7 mouse cellular contexts compared by ENCODE assay signal in genomic region chr7:142334246-142334645, GRCm38 (mm10). TPM values are rescaled to one million over a fixed set of nuclear protein-coding genes. Genes with fewer than 3 reads are reported as not detected.
DNase-seq lines count a peak whose midpoint lies in the region; ATAC-seq and TF ChIP-seq lines count a peak whose summit lies in the region.

No protein-coding gene starts in this region.

- H3K9ac ChIP-seq in embryonic facial prominence, embryonic 11.5 days (replicated peaks; ENCODE audit: low read length), result peak overlapping the region; percentile 22; the same call in 1 of the 2 replicates
- no peak overlapping the region for H3K9ac ChIP-seq in limb, embryonic 14.5 days (ENCODE audit: low read depth, low read length, severe bottlenecking)

- DNase-seq in adrenal gland, postnatal 14 days, result peak; percentile 93
- peak; percentile 97 for DNase-seq in embryonic facial prominence, embryonic 11.5 days (ENCODE audit: low spot score)
- DNase-seq in heart, adult 18-20 months, result peak; percentile 81 to 95
- DNase-seq in kidney, adult 9 months, result peak; percentile 86
- peak; percentile 95 for DNase-seq in limb, embryonic 14.5 days (ENCODE audit: low spot score)
- DNase-seq in monocyte, adult 2 months (ENCODE audit: low read depth in 1 of 2, low spot score in 2 of 2), result peak; percentile 23 to 72
- DNase-seq in spleen, postnatal 36 days (ENCODE audit: low spot score in 2 of 2), result peak; percentile 64 to 77

- no peaks in the 10 kb centered on the region for H3K27me3 ChIP-seq in embryonic facial prominence, embryonic 11.5 days (ENCODE audit: control insufficient read depth, insufficient read depth, low read length)
- no peaks in the 10 kb centered on the region for H3K27me3 ChIP-seq in limb, embryonic 14.5 days (ENCODE audit: control insufficient read depth, insufficient read depth, low read length)

- H3K4me2 ChIP-seq in embryonic facial prominence, embryonic 11.5 days (ENCODE audit: low read depth, low read length), result no peak overlapping the region
- H3K4me2 ChIP-seq in limb, embryonic 14.5 days (replicated peaks; ENCODE audit: low read depth, low read length, severe bottlenecking), result no peak overlapping the region

- WGBS in embryonic facial prominence, embryonic 11.5 days, result 4% methylated on average over 3 of the region's 3 CpGs
- WGBS in limb, embryonic 14.5 days, result 2% methylated on average over 3 of the region's 3 CpGs

- no peaks in the 10 kb centered on the region; the same call in 1 of the 2 replicates for H3K4me1 ChIP-seq in embryonic facial prominence, embryonic 11.5 days (ENCODE audit: control insufficient read depth, insufficient read depth, low read length)
- no peaks in the 10 kb centered on the region for H3K4me1 ChIP-seq in limb, embryonic 14.5 days (ENCODE audit: control insufficient read depth, insufficient read depth, low read length)

- no peaks in the 10 kb centered on the region for H3K36me3 ChIP-seq in embryonic facial prominence, embryonic 11.5 days (replicated peaks; ENCODE audit: control insufficient read depth, insufficient read depth, low read depth, low read length)
- no peaks in the 10 kb centered on the region for H3K36me3 ChIP-seq in limb, embryonic 14.5 days (ENCODE audit: control insufficient read depth, insufficient read depth, low read length)

- peak; percentile 70 for ATAC-seq in embryonic facial prominence, embryonic 11.5 days (replicated peaks; ENCODE audit: insufficient number of reproducible peaks, low FRiP score, low TSS enrichment, low read depth)
- ATAC-seq in limb, embryonic 14.5 days (ENCODE audit: low FRiP score, low read depth), result peak; percentile 79

- no peak overlapping the region for H3K27ac ChIP-seq in embryonic facial prominence, embryonic 11.5 days (replicated peaks; ENCODE audit: low read depth, low read length)
- H3K27ac ChIP-seq in limb, embryonic 14.5 days (replicated peaks; ENCODE audit: low read depth, low read length), result no peak overlapping the region

- no peak for TF ChIP-seq POLR2A in limb, embryonic 14.5 days (IDR thresholded peaks at IDR 0.05; ENCODE audit: borderline replicate concordance, extremely low read depth, insufficient read depth, insufficient read length)

- no peak overlapping the region for H3K4me3 ChIP-seq in embryonic facial prominence, embryonic 11.5 days (ENCODE audit: low read depth, low read length)
- no peak overlapping the region for H3K4me3 ChIP-seq in limb, embryonic 14.5 days (replicated peaks; ENCODE audit: low read length)

- no peaks in the 10 kb centered on the region for H3K9me3 ChIP-seq in embryonic facial prominence, embryonic 11.5 days (replicated peaks; ENCODE audit: control insufficient read depth, low read length)
- H3K9me3 ChIP-seq in limb, embryonic 14.5 days (ENCODE audit: control insufficient read depth, low read length), result no peaks in the 10 kb centered on the region

RNA-seq across cellular contexts. Expression of gene Krtap5-4, which starts 30.9 kb away (rescaled TPM):
- total RNA-seq in adrenal gland, postnatal 14 days (2021), result not detected in 2 replicates
- 0.20 TPM in 1 of 2 replicates, not detected in the other for polyA plus RNA-seq in embryonic facial prominence, embryonic 11.5 days (2014; fragmentation: Nextera tagmentation; extraction: Ambion mirVana)
- not detected for total RNA-seq in heart, adult 18-20 months (2021)
- polyA plus RNA-seq in limb, embryonic 14.5 days (2012; rRNA removed), result not detected in 2 replicates
- not detected in 2 replicates for polyA plus RNA-seq in limb, embryonic 14.5 days (2014; fragmentation: Nextera tagmentation; extraction: Ambion mirVana)

RNA-seq across cellular contexts. Expression of gene Krtap5-1, which starts 37.3 kb away (rescaled TPM):
- total RNA-seq in adrenal gland, postnatal 14 days (2021), result not detected in 2 replicates
- polyA plus RNA-seq in embryonic facial prominence, embryonic 11.5 days (2014; fragmentation: Nextera tagmentation; extraction: Ambion mirVana), result not detected in 2 replicates
- total RNA-seq in heart, adult 18-20 months (2021), result not detected
- not detected in 2 replicates for polyA plus RNA-seq in limb, embryonic 14.5 days (2012; rRNA removed)
- not detected in 2 replicates for polyA plus RNA-seq in limb, embryonic 14.5 days (2014; fragmentation: Nextera tagmentation; extraction: Ambion mirVana)

RNA-seq across cellular contexts. Expression of gene Ifitm10, which starts 39.3 kb away (rescaled TPM):
- total RNA-seq in adrenal gland, postnatal 14 days (2021), result 3.8 and 5.1 TPM in 2 replicates
- polyA plus RNA-seq in embryonic facial prominence, embryonic 11.5 days (2014; fragmentation: Nextera tagmentation; extraction: Ambion mirVana), result 0.97 and 1.9 TPM in 2 replicates
- 1 to 10 TPM; 2.0 to 2.2 TPM for total RNA-seq in heart, adult 18-20 months (2021)
- polyA plus RNA-seq in limb, embryonic 14.5 days (2012; rRNA removed), result 2.1 and 2.4 TPM in 2 replicates
- 2.0 and 2.5 TPM in 2 replicates for polyA plus RNA-seq in limb, embryonic 14.5 days (2014; fragmentation: Nextera tagmentation; extraction: Ambion mirVana)

RNA-seq across cellular contexts. Expression of gene Gm49369, which starts 48.2 kb away (rescaled TPM):
- 1.4 TPM in 1 of 2 replicates, not detected in the other for total RNA-seq in adrenal gland, postnatal 14 days (2021)
- polyA plus RNA-seq in embryonic facial prominence, embryonic 11.5 days (2014; fragmentation: Nextera tagmentation; extraction: Ambion mirVana), result 2.0 TPM in 1 of 2 replicates, not detected in the other
- 1 to 10 TPM; 2.1 to 2.2 TPM for total RNA-seq in heart, adult 18-20 months (2021)
- 0.09 TPM in 1 of 2 replicates, not detected in the other for polyA plus RNA-seq in limb, embryonic 14.5 days (2012; rRNA removed)
- polyA plus RNA-seq in limb, embryonic 14.5 days (2014; fragmentation: Nextera tagmentation; extraction: Ambion mirVana), result not detected in 2 replicates

RNA-seq across cellular contexts. Expression of gene Ctsd, which starts 53.6 kb away (rescaled TPM):
- total RNA-seq in adrenal gland, postnatal 14 days (2021), result 678 and 680 TPM in 2 replicates
- 163 and 197 TPM in 2 replicates for polyA plus RNA-seq in embryonic facial prominence, embryonic 11.5 days (2014; fragmentation: Nextera tagmentation; extraction: Ambion mirVana)
- total RNA-seq in heart, adult 18-20 months (2021), result 1,000 to 10,000 TPM in 1 of 2 experiments, 100 to 1,000 TPM in 1; 997 to 1,066 TPM
- 237 and 274 TPM in 2 replicates for polyA plus RNA-seq in limb, embryonic 14.5 days (2012; rRNA removed)
- 334 and 354 TPM in 2 replicates for polyA plus RNA-seq in limb, embryonic 14.5 days (2014; fragmentation: Nextera tagmentation; extraction: Ambion mirVana)
